Mouse (Mus musculus): ENCODE data around the gene Rpl29.

Gene Rpl29

GRCm38 (mm10) chr9:106473081-106473752 lies 44.0 kb downstream of the Rpl29 start:
- peak; percentile 6 to 15 for DNase-seq (ENCODE audit: low spot score in 2 of 2)

GRCm38 (mm10) chr9:106473753-106474105 lies 44.5 kb downstream of the Rpl29 start:
- peak; percentile 10 to 28 for DNase-seq (ENCODE audit: low spot score in 2 of 2)

GRCm38 (mm10) chr9:106474456-106474855 lies 45.2 kb downstream of the Rpl29 start:
- peak; percentile 69 to 70 for DNase-seq (ENCODE audit: low spot score in 2 of 2)

- DNase-seq (ENCODE audit: low spot score in 2 of 2) = peak; percentile 47 to 53
Observed at GRCm38 (mm10) chr9:106475046-106475445, 45.8 kb downstream of the Rpl29 start.

- DNase-seq (ENCODE audit: low spot score in 2 of 2) = peak in 1 of 2 experiments; percentile 22
Observed at GRCm38 (mm10) chr9:106475663-106476001, 46.4 kb downstream of the Rpl29 start, which contains the start of gene Rrp9. TSS of gene Rrp9 (plus strand) at chr9:106475963.

GRCm38 (mm10) chr9:106476002-106476923 lies 47.0 kb downstream of the Rpl29 start:
- peak; percentile 79 to 82 for DNase-seq (ENCODE audit: low spot score in 2 of 2)

GRCm38 (mm10) chr9:106476924-106477484 lies 47.8 kb downstream of the Rpl29 start, which contains the start of gene Parp3:
TSS of gene Parp3 (minus strand) at chr9:106476949.
- DNase-seq (ENCODE audit: low spot score in 2 of 2) = peak; percentile 100

GRCm38 (mm10) chr9:106477649-106478048 lies 48.4 kb downstream of the Rpl29 start:
- peak in 1 of 2 experiments; percentile 11 for DNase-seq (ENCODE audit: low spot score in 2 of 2)

- DNase-seq (ENCODE audit: low spot score in 2 of 2) = peak; percentile 0
Observed at GRCm38 (mm10) chr9:106478101-106478500, 48.8 kb downstream of the Rpl29 start.

- peak in 1 of 2 experiments; percentile 0 for DNase-seq (ENCODE audit: low spot score in 2 of 2)
Observed at GRCm38 (mm10) chr9:106480541-106480940, 51.3 kb downstream of the Rpl29 start.

GRCm38 (mm10) chr9:106481075-106481474 lies 51.8 kb downstream of the Rpl29 start:
- peak in 1 of 2 experiments; percentile 0 for DNase-seq (ENCODE audit: low spot score in 2 of 2)

Data from heart, adult 9 months (tissue).